Mouse (Mus musculus) G1E (cell line): ENCODE results near the gene Il16.

Experiments used
- CTCF ChIP-seq: IDR thresholded peaks from 2 replicates; pipeline ENCODE4 v1.5.1; 2012; ENCODE audit warnings: low read depth, low read length, inconsistent platforms, mixed read lengths
- GATA1 ChIP-seq: IDR thresholded peaks from 2 replicates; pipeline ENCODE4 v1.6.1; 2012; ENCODE audit warnings: borderline replicate concordance, low read length, inconsistent platforms, mixed read lengths
- TAL1 ChIP-seq: conservative IDR thresholded peaks from 2 replicates; pipeline ENCODE4 v1.6.1; 2012; ENCODE audit warnings: low read depth, low read length, inconsistent platforms, mixed read lengths

- TF ChIP-seq CTCF (no peak), GATA1 (no peak), TAL1 (no peak)
These were observed 49.2 kb upstream of the Il16 start, which contains the start of gene Cfap161 for GRCm38 (mm10) chr7:83794705-83795104.
